Mouse (Mus musculus) liver, postnatal 0 days (tissue): ENCODE results near the gene Slc5a6. TPM values are rescaled to one million over a fixed set of nuclear protein-coding genes. Genes with fewer than 3 reads are reported as not detected.
A peak's percentile ranks its signal among the peaks of the same experiment; 100 is the strongest.

Experiments
- ATAC-seq: fragments of 200-750 bp; cut with Nextera tagmentation; 2 replicates; pipeline ENCODE4 v1.8.0; 2017; ENCODE audit warnings: mild to moderate bottlenecking, moderate library complexity
- DNase-seq: peaks from one replicate; pipeline ENCODE4 v3.0.0-alpha.2; 2016
- H3K27ac ChIP-seq: fragments of 300-500 bp; sonication (generic); 2 replicates; pipeline ENCODE4 v1.5.1; 2014; ENCODE audit warnings: antibody characterized with exemption, moderate library complexity, mild to moderate bottlenecking, low read depth
- H3K27me3 ChIP-seq: fragments of 300-500 bp; sonication (generic); 2 replicates; pipeline ENCODE4 v1.6.1; 2014; ENCODE audit warnings: low read length, control low read depth, mixed read lengths; ENCODE audit not compliant: insufficient read depth
- H3K36me3 ChIP-seq: fragments of 300-500 bp; sonication (generic); replicated peaks from 2 replicates; pipeline ENCODE4 v1.6.1; 2014; ENCODE audit warnings: mild to moderate bottlenecking, control low read depth, low read length, moderate library complexity, mixed read lengths; ENCODE audit not compliant: insufficient read depth
- H3K4me1 ChIP-seq: fragments of 300-500 bp; sonication (generic); 2 replicates; pipeline ENCODE4 v1.6.1; 2014; ENCODE audit warnings: antibody characterized with exemption, mild to moderate bottlenecking, control low read depth; ENCODE audit not compliant: insufficient read depth
- H3K4me2 ChIP-seq: fragments of 300-500 bp; sonication (generic); 2 replicates; pipeline ENCODE4 v1.6.1; 2014; ENCODE audit warnings: low read depth, mild to moderate bottlenecking, low read length, moderate library complexity, mixed read lengths
- H3K4me3 ChIP-seq: fragments of 300-500 bp; sonication (generic); 2 replicates; pipeline ENCODE4 v1.5.1; 2014; ENCODE audit warnings: low read depth, low read length
- H3K9ac ChIP-seq: fragments of 300-500 bp; sonication (generic); replicated peaks from 2 replicates; pipeline ENCODE4 v1.6.1; 2014; ENCODE audit warnings: mild to moderate bottlenecking, moderate library complexity
- H3K9me3 ChIP-seq: fragments of 300-500 bp; sonication (generic); 2 replicates; pipeline ENCODE4 v1.6.1; 2016; ENCODE audit warnings: mild to moderate bottlenecking, control low read depth, low read length, mixed read lengths
- CTCF ChIP-seq: sonication (generic); IDR thresholded peaks from 2 replicates; pipeline ENCODE4 v1.5.1; 2016; ENCODE audit warnings: antibody characterized with exemption, low read depth
- EP300 ChIP-seq: IDR thresholded peaks from 2 replicates; pipeline ENCODE4 v1.6.1; 2016; ENCODE audit warnings: antibody characterized with exemption, low read depth, mild to moderate bottlenecking
- WGBS: fragments of 180-500 bp; shearing (Covaris S2); extraction: QIAGEN DNeasy Blood & Tissue Kit; methylation state at CpG from one replicate; pipeline ENCODE4 v1.1.7; 2014; ENCODE audit not compliant: insufficient replicate concordance; 5-methylcytosine and 5-hydroxymethylcytosine counted together
- polyA plus RNA-seq: library from polyadenylated mRNA; unstranded; fragments of >200 nt; fragmentation: Nextera tagmentation; extraction: Ambion mirVana; gene quantifications from 2 replicates; pipeline ENCODE4 v1.2.1, GENCODE M21; 2015

Gene Slc5a6
- polyA plus RNA-seq: 3.1 and 3.7 TPM in 2 replicates

- TF ChIP-seq EP300 (no peak), CTCF (peak; percentile 72)
- DNase-seq: peak; percentile 51
- Histone ChIP-seq H3K27ac (peak within 1 kb of the TSS; percentile 92), H3K4me3 (peak within 1 kb of the TSS; percentile 72), H3K27me3 (no peaks in the 10 kb centered on the region), H3K4me2 (peak within 1 kb of the TSS; percentile 98), H3K4me1 (peaks cover 9% of the 10 kb centered on the region), H3K9me3 (no peaks in the 10 kb centered on the region), H3K9ac (peak within 1 kb of the TSS; percentile 80), H3K36me3 (peaks cover 8% of the 10 kb centered on the region; the same call in 1 of the 2 replicates)
- WGBS: under 1% methylated on average over 23 of the region's 23 CpGs
- peak; percentile 24 for ATAC-seq
Measured at GRCm38 (mm10) chr5:31048763-31049641, at the start of gene Slc5a6. Gene Slc5a6 (minus strand): TSS chr5:31048924.

- H3K9ac ChIP-seq: 0 out of 2 replicates have a peak overlapping the region, but pooled peaks have one; percentile 30
- H3K4me3 ChIP-seq: peak overlapping the region; percentile 27; the same call in 1 of the 2 replicates
- no peak for TF ChIP-seq EP300
- no peak for TF ChIP-seq CTCF
- no peak overlapping the region for H3K27ac ChIP-seq
- ATAC-seq (no peak), DNase-seq (peak; percentile 17)
- no peaks in the 10 kb centered on the region for H3K36me3 ChIP-seq
- peaks cover 68% of the 10 kb centered on the region for H3K27me3 ChIP-seq
- H3K4me1 ChIP-seq: peaks cover 15% of the 10 kb centered on the region
- no peaks in the 10 kb centered on the region for H3K9me3 ChIP-seq
- WGBS: 26% methylated on average over 11 of the region's 11 CpGs
- peak overlapping the region; percentile 71 for H3K4me2 ChIP-seq
Measured at GRCm38 (mm10) chr5:31095711-31096480, 47.2 kb upstream of the Slc5a6 start.

- Histone ChIP-seq H3K4me2 (peak overlapping the region; percentile 71), H3K27me3 (peaks cover 74% of the 10 kb centered on the region), H3K27ac (no peak overlapping the region), H3K4me1 (peaks cover 15% of the 10 kb centered on the region), H3K9me3 (no peaks in the 10 kb centered on the region), H3K36me3 (no peaks in the 10 kb centered on the region), H3K9ac (0 out of 2 replicates have a peak overlapping the region, but pooled peaks have one; percentile 30), H3K4me3 (peak overlapping the region; percentile 27)
- DNase-seq (peak; percentile 67), ATAC-seq (peak; percentile 44)
- TF ChIP-seq CTCF: 0 out of 2 replicates have a peak, but pooled peaks have one; percentile 20
- TF ChIP-seq EP300: no peak
- under 1% methylated on average over 59 of the region's 59 CpGs for WGBS
Measured at GRCm38 (mm10) chr5:31094799-31095691, 46.3 kb upstream of the Slc5a6 start.

- Histone ChIP-seq H3K27me3 (peaks cover 76% of the 10 kb centered on the region), H3K4me1 (peaks cover 15% of the 10 kb centered on the region), H3K9ac (no peak overlapping the region), H3K4me2 (peak overlapping the region; percentile 71), H3K27ac (no peak overlapping the region), H3K36me3 (no peaks in the 10 kb centered on the region), H3K4me3 (peak overlapping the region; percentile 27), H3K9me3 (no peaks in the 10 kb centered on the region)
- ATAC-seq (no peak), DNase-seq (no peak)
- no peak for TF ChIP-seq EP300
- WGBS: 3% methylated on average over 29 of the region's 29 CpGs
Measured at GRCm38 (mm10) chr5:31094100-31094798, 45.5 kb upstream of the Slc5a6 start.
